Mouse (Mus musculus) thymus, adult 2 months (tissue): ENCODE results near the gene 4930432M17Rik. TPM values are rescaled to one million over a fixed set of nuclear protein-coding genes. Genes with fewer than 3 reads are reported as not detected.

Experiments
- DNase-seq: peaks from one replicate; pipeline ENCODE4 v3.0.0; 2021
- H3K27ac ChIP-seq: fragments of 200-500 bp; 2 replicates; pipeline ENCODE4 v1.5.1; 2012; ENCODE audit warnings: low read length, control low read depth; ENCODE audit not compliant: control insufficient read depth, insufficient read depth
- H3K27me3 ChIP-seq: fragments of 200-500 bp; 2 replicates; pipeline ENCODE4 v1.6.1; 2012; ENCODE audit warnings: mild to moderate bottlenecking, low read length, moderate library complexity, mixed read lengths; ENCODE audit not compliant: control insufficient read depth, insufficient read depth
- H3K36me3 ChIP-seq: fragments of 200-500 bp; 2 replicates; pipeline ENCODE4 v1.6.1; 2012; ENCODE audit warnings: mild to moderate bottlenecking, low read length, moderate library complexity; ENCODE audit not compliant: control insufficient read depth, insufficient read depth
- H3K4me1 ChIP-seq: fragments of 200-500 bp; replicated peaks from 2 replicates; pipeline ENCODE4 v1.6.1; 2012; ENCODE audit warnings: low read length; ENCODE audit not compliant: control insufficient read depth, insufficient read depth
- H3K4me3 ChIP-seq: fragments of 200-500 bp; 2 replicates; pipeline ENCODE4 v1.5.1; 2012; ENCODE audit warnings: mild to moderate bottlenecking, low read length, control low read depth, moderate library complexity; ENCODE audit not compliant: control insufficient read depth, insufficient read depth
- CTCF ChIP-seq: fragments of 200-500 bp; IDR thresholded peaks from 2 replicates; pipeline ENCODE4 v1.5.1; 2012; ENCODE audit warnings: mild to moderate bottlenecking, control low read depth, low read length, moderate library complexity, borderline replicate concordance; ENCODE audit not compliant: control insufficient read depth, poor library complexity, insufficient read depth; ENCODE audit errors: extremely low read depth
- POLR2A ChIP-seq: fragments of 200-500 bp; IDR thresholded peaks from 2 replicates; pipeline ENCODE4 v1.6.1; 2012; ENCODE audit warnings: mild to moderate bottlenecking, low read length, control low read depth, moderate library complexity; ENCODE audit not compliant: control insufficient read depth, poor library complexity, insufficient read depth; ENCODE audit errors: extremely low read depth
- WGBS: fragments of 180-500 bp; shearing (Covaris S2); methylation state at CpG from one replicate; pipeline ENCODE4 v1.1.7; 2018; 5-methylcytosine and 5-hydroxymethylcytosine counted together
- polyA plus RNA-seq: library from polyadenylated mRNA; depleted of rRNA; stranded (reverse); fragments of >200 nt; gene quantifications from 2 replicates; pipeline ENCODE4 v1.2.3, GENCODE M21; 2012

Gene 4930432M17Rik
- polyA plus RNA-seq, 1 experiment: not detected

- no peak for TF ChIP-seq CTCF
- no peak for TF ChIP-seq POLR2A
- H3K4me1 ChIP-seq: peaks cover 8% of the 10 kb centered on the region
- no peak overlapping the region for H3K4me3 ChIP-seq
- H3K27me3 ChIP-seq: no peaks in the 10 kb centered on the region
- WGBS: 91% methylated on average over 8 of the region's 8 CpGs
- H3K27ac ChIP-seq: no peak overlapping the region
- DNase-seq: no peak
- H3K36me3 ChIP-seq: no peaks in the 10 kb centered on the region
Measured at GRCm38 (mm10) chr3:121718679-121719078, 48.1 kb downstream of the 4930432M17Rik start.

GRCm38 (mm10) chr3:121719701-121720100 is 49.1 kb downstream of the 4930432M17Rik start:
- H3K27ac ChIP-seq: no peak overlapping the region
- TF ChIP-seq CTCF: no peak
- no peak for TF ChIP-seq POLR2A
- no peaks in the 10 kb centered on the region for H3K27me3 ChIP-seq
- no peak for DNase-seq
- WGBS: 93% methylated on average over 3 of the region's 3 CpGs
- peaks cover 8% of the 10 kb centered on the region for H3K4me1 ChIP-seq
- no peak overlapping the region for H3K4me3 ChIP-seq
- no peaks in the 10 kb centered on the region for H3K36me3 ChIP-seq

GRCm38 (mm10) chr3:121720801-121721690 is 50.5 kb downstream of the 4930432M17Rik start:
- DNase-seq: no peak

GRCm38 (mm10) chr3:121721691-121722070 is 51.1 kb downstream of the 4930432M17Rik start:
- Histone ChIP-seq H3K27ac (no peak overlapping the region), H3K36me3 (no peaks in the 10 kb centered on the region), H3K27me3 (no peaks in the 10 kb centered on the region), H3K4me3 (no peak overlapping the region), H3K4me1 (peaks cover 8% of the 10 kb centered on the region)
- WGBS: 26% methylated on average over 7 of the region's 7 CpGs
- TF ChIP-seq POLR2A (no peak), CTCF (no peak)
- DNase-seq: no peak

More at GRCm38 (mm10) chr3:121720801-121721690, 50.5 kb downstream of the 4930432M17Rik start:
- no peak overlapping the region for H3K27ac ChIP-seq
- TF ChIP-seq POLR2A (no peak), CTCF (no peak)
- 21% methylated on average over 14 of the region's 14 CpGs for WGBS
- no peak overlapping the region for H3K4me3 ChIP-seq
- no peaks in the 10 kb centered on the region for H3K27me3 ChIP-seq
- no peaks in the 10 kb centered on the region for H3K36me3 ChIP-seq
- H3K4me1 ChIP-seq: peaks cover 8% of the 10 kb centered on the region

GRCm38 (mm10) chr3:121722971-121723844 is 52.6 kb downstream of the 4930432M17Rik start, which contains the start of gene F3:
F3 (plus strand) TSS chr3:121723537.
- Histone ChIP-seq H3K27me3 (no peaks in the 10 kb centered on the region), H3K27ac (no peak within 1 kb of the TSS), H3K4me3 (peak within 1 kb of the TSS; percentile 48), H3K4me1 (peaks cover 8% of the 10 kb centered on the region), H3K36me3 (no peaks in the 10 kb centered on the region)
- peak; percentile 71 for DNase-seq
- WGBS: 2% methylated on average over 72 of the region's 73 CpGs
- TF ChIP-seq POLR2A (no peak), CTCF (peak; percentile 67; the same call in 1 of the 2 replicates)

GRCm38 (mm10) chr3:121723968-121724524 is 53.5 kb downstream of the 4930432M17Rik start:
- DNase-seq: no peak
- no peaks in the 10 kb centered on the region for H3K36me3 ChIP-seq
- H3K27ac ChIP-seq: no peak overlapping the region
- H3K4me3 ChIP-seq: no peak overlapping the region
- TF ChIP-seq POLR2A (no peak), CTCF (no peak)
- H3K4me1 ChIP-seq: peaks cover 8% of the 10 kb centered on the region
- 36% methylated on average over 20 of the region's 20 CpGs for WGBS
- no peaks in the 10 kb centered on the region for H3K27me3 ChIP-seq
